Mouse (Mus musculus) cortical plate, adult 2 months (tissue): ENCODE results near the gene Sf3b3.

Source experiments
- CTCF ChIP-seq: fragments of 200-500 bp; IDR thresholded peaks from 2 replicates; pipeline ENCODE4 v1.5.1; 2011; ENCODE audit warnings: mild to moderate bottlenecking, control low read depth, low read length; ENCODE audit not compliant: insufficient read depth; ENCODE audit errors: extremely low read depth
- POLR2A ChIP-seq: fragments of 200-500 bp; IDR thresholded peaks from 2 replicates; pipeline ENCODE4 v1.6.1; 2011; ENCODE audit warnings: mild to moderate bottlenecking, low read length, control low read depth; ENCODE audit not compliant: insufficient read depth; ENCODE audit errors: extremely low read depth

- TF ChIP-seq CTCF = no peak
- TF ChIP-seq POLR2A = no peak
Observed at GRCm38 (mm10) chr8:110786934-110787333, 59.7 kb downstream of the Sf3b3 start.
